Mouse (Mus musculus) kidney, adult 8-10 months (tissue): ENCODE measurements at regions not wholly inside any gene's neighbourhood (a gene's known extent, or its start where the extent isn't known, plus 50 kb on each side); places are given as distances from the start of the nearest gene placed in this dataset.

Experiments
- DNase-seq, 2 experiments: peaks; one replicate each; pipeline ENCODE4 v3.0.0; 2022

DNA sequence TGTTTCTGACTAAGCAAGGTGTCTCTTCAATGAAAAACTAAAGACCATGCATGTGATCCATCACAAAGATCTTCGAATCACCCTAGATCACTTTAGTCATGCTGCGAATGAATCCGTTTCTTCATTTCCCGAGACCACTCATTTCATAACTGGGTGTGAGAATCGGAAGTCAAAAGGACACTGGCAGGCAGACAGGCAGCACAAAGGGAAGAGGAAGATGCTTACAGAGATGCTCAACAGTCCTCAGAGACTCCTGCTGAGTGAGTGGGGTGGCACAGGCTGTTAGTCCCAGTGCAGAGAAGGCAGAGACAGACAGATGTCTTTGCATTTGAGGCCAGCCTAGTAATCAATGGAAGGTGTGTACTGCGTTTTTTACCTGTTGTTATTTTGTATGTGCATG lies 155.6 kb upstream of the Jmjd1c start:
- no peak for DNase-seq

DNA sequence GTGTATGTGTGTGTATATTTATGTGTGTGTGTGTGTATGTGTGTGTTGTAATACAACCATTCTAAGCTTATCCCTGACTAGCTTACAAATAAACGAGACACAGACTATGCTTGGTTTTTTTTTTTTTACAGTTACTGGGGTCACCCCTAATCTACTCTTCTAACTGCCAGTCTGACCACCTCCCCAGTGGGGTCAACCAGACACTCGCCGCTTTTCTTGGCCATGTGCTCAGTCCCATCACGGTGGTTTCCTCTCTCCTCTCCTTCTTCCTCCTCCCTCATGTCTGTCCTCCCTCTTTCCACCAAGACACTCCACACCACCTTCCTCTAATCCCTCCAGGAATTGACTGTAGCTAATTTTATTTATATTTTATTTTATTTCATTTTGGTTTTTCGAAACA lies 155.0 kb upstream of the Jmjd1c start:
- no peak for DNase-seq

DNA sequence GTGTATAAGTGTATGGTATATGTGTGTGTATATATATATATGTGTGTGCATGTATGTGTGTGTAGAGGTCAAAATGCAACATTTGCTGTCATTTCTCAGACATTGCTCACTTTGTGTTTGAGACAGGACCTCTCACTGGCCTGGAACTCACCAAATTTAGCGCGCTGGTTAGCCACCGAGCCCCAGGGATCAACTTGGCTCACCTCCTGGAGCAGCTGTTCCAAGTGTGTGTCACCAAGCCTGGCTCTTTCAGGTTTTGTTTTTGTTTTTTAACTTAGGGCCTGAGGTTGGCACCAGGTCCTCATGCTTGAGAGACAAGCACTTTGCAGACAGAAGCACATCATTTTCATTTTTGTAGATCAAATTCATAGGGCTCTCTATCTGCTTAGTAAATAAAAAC lies 154.0 kb upstream of the Jmjd1c start:
- DNase-seq: no peak

DNA sequence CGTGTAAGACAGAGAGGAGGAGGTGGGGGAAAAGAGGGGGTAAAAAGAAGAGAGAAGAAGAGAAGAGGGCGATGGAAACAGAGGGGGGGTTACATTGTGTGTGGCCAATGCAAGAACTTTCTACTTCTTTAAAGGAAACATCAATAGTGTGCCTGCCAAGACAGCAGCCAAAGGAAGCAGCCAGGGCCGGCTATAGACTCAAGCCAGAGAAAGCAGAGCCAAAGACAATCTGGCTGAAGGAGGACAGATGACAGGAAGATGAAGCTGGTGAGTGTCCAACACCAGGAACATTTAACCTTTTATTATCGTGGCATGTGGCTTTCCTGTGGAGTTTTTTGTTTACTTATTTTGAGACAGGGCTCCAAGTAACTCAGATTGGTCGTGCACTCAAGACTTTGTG lies 152.1 kb upstream of the Jmjd1c start:
- DNase-seq: no peak

- DNase-seq: no peak
Measured at GRCm38 (mm10) chr10:66946161-66946560, 149.8 kb upstream of the Jmjd1c start.

DNA sequence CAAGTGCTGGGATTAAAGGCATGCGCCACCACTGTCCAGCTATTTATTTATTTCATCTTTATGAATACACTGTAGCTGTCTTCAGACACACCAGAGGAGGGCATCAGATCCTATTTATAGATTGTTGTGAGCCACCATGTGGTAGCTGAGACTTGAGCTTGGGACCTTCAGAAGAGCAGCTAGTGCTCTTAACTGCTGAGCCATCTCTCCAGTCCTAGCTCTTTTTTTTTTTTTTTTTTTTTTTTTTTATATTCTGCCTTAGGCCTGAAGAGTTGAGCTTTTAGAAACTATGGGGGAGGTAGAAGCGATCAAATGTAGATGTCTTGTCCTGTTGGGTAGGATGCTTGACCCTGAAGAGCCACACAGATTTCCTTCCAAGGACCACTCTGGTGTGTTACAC lies 147.6 kb upstream of the Jmjd1c start:
- no peak for DNase-seq

GRCm38 (mm10) chr10:66950441-66950840 lies 145.5 kb upstream of the Jmjd1c start:
- DNase-seq: no peak

- no peak for DNase-seq
Measured at GRCm38 (mm10) chr10:66951231-66951822, 144.6 kb upstream of the Jmjd1c start.

DNA sequence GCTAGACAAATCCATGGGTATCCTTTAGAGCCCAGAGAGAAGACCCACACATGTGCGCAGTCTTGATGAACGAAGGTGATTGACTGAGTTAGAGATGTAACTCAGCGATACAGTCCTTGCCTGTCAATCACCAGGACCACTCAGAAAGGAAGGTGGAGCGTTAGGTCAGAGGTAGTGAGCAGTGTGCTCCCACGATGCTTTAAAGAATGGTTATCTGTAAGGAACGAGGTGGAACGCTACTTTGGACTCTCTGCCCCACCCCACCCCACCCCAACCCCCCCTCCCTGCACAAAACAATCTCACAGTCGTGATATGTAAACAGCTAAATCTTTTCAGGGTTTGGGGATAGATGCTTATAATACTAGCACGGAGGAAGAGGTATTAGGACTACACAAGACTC lies 144.0 kb upstream of the Jmjd1c start:
- DNase-seq: no peak

DNA sequence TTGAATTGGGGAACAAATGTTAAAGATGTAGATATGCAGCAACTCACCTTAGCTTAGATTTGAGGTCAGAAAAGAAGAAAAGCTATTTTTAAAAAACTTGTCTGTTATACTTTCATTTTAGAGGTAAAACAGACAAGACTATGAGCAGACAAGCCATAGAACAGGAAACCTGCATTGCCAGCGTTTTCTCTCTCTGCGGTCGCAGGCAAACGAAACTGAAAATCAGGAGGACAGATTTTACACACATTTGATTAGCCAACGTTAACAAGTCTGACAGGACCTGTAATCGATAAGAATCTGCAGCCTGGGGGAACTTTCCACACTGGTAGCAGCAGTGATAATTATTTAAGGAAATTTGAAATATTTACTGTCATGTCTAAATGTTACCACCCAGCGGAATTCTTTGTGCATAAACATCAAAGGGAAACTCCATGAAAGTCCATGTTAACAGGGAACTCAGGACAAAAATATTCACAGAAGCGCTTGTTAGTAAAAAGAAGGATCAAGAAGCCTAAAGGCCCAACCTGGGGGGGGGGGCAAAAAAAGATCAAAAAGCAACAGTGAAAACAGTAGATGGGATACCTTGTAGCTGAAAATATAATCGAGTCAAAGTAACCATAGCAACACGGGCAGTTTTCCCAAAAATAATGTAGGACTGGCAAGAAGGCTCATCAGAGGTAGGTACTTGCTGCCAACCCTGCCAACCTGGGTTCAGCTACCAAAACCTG lies 142.5 kb upstream of the Jmjd1c start:
- no peak for DNase-seq

DNA sequence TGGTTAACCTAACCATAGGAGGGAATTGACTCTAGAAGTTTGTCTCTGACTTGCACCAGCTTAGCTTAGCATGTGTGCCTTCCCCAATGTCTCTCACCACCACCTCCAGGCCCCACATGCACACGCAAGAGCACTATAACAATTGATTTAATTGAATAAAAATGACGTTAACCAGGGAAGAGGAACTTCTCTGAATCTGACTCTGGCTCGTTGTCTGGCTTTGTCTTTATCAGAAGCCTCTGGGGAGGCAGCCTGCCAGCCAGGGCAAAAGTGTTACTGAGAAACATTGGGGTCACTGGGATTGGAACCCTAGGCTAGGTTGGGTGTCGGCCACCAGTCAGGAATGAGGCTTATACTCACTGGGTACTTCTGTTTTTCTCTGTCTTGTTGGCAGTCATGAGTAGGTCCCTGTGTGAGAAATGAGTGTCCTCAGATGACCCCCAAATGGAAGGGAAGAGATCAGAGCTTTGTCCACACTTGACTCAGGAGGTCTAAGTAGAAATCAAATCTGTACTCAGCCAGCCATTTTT lies 141.9 kb upstream of the Jmjd1c start:
- DNase-seq: no peak

- no peak for DNase-seq
Measured at GRCm38 (mm10) chr10:66955430-66955829, 140.5 kb upstream of the Jmjd1c start.

DNA sequence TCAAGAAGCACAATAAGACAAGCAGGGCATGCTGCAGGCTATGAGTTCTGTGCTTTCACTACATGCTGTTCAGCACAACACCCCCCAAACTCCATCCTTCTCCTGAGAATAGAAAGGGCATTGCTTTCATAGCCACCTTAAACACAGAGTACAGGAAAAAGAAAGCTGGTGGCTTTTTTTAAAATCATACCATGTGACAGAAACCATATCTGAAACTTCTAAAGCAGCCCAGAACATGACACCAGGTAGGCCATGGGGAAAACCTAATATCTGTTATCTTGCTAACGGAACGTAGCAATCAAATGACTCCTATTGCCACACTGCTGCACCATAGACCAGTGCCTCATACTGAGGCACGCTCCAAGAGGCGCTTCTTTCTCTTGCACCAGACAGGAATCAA lies 139.3 kb upstream of the Jmjd1c start:
- no peak for DNase-seq

DNA sequence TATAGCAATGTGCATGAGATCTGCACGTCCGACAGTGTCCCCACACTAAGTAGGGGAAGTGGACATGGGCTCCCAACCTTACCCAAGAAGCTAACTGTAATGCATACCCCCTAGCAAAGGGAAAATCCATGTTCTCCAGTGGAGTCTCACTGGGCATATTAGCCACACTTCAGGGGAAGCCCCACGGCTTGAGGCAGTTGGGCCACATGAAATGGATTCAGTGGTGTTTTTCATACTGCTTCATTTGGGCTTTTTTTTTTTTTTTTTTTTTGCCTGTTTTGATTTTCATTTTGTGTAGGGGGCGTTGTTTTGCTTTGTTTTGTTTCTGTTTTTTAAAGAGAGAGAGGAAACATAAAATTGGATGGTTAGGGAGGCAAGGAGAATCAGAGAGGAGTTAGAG lies 138.6 kb upstream of the Jmjd1c start:
- no peak for DNase-seq
